24 mouse cellular contexts compared by ENCODE assay signal in the genomic region with DNA sequence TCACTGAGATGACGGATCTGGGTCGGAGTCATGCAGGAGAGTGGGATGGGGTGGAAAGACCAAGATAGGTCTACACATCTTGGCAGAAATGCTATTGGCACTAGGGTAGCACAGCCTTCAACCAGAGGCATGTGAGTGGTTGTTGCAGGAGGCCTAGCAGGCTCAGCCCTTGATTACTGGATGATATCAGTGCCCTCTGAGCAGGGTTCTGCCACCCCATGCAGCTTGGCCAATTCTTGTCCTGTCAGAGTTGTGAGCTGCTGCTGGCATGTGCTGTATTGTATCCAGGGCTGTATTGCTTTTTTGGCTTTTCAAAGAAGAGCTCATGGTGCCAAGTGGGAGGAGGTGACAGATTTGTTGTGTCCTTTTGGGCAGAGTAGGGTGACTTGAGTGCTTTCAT. TPM values are rescaled to one million over a fixed set of nuclear protein-coding genes. Genes with fewer than 3 reads are reported as not detected.
DNase-seq lines count a peak whose midpoint lies in the region; ATAC-seq lines count a peak whose summit lies in the region.
"Had no signal": no experiment of that assay in that cellular context is flagged by ENCODE, and none has a peak within 500 bp of the region (broad histone marks: within the 10 kb centered on the region; RNA-seq: fewer than 3 reads in every experiment).

No protein-coding gene starts in this region.

- 88% methylated on average over 2 of the region's 2 CpGs for WGBS in hindbrain, embryonic 15.5 days
- 94% methylated on average over 2 of the region's 2 CpGs for WGBS in hindbrain, embryonic 13.5 days
- 90% methylated on average over 2 of the region's 2 CpGs for WGBS in intestine, embryonic 15.5 days

- intact Hi-C loops in left cerebral cortex, postnatal 4 days (cut with DNase I) = no loop called here

- no peak overlapping the region for H3K9ac ChIP-seq in hindbrain, embryonic 15.5 days
- H3K9ac ChIP-seq in hindbrain, embryonic 13.5 days = no peak overlapping the region
- no peak overlapping the region for H3K9ac ChIP-seq in intestine, embryonic 15.5 days
- H3K9ac ChIP-seq: embryonic facial prominence, embryonic 15.5 days had no signal

- H3K27me3 ChIP-seq in hindbrain, embryonic 15.5 days = no peaks in the 10 kb centered on the region
- H3K27me3 ChIP-seq in hindbrain, embryonic 13.5 days = no peaks in the 10 kb centered on the region
- H3K27me3 ChIP-seq in intestine, embryonic 15.5 days (replicated peaks) = no peaks in the 10 kb centered on the region
- H3K27me3 ChIP-seq: CH12.LX; embryonic facial prominence, embryonic 15.5 days had no signal

- H3K4me2 ChIP-seq in hindbrain, embryonic 15.5 days = no peak overlapping the region
- H3K4me2 ChIP-seq in hindbrain, embryonic 13.5 days = no peak overlapping the region
- H3K4me2 ChIP-seq in intestine, embryonic 15.5 days (replicated peaks) = no peak overlapping the region
- H3K4me2 ChIP-seq: embryonic facial prominence, embryonic 15.5 days had no signal

- peak; percentile 21 to 37 for DNase-seq in cerebellum, postnatal 10 days
- DNase-seq in cerebellum, adult 18-20 months = no peak
- DNase-seq in left cerebral cortex, postnatal 4 days = peak; percentile 37
- DNase-seq in left cerebral cortex, adult 8-10 months (ENCODE audit: low spot score in 2 of 2) = no peak
- peak; percentile 78 for DNase-seq in adipocyte (ENCODE audit: low spot score)
- DNase-seq: adrenal gland, adult 2 months; adrenal gland, postnatal 25 days; cerebellum, adult 11-12 months; cerebellum, adult 9-11 months; embryo, embryonic 11 days; gastrocnemius, postnatal 14 days; heart, postnatal 10 days; heart, postnatal 4 days; kidney, adult 2 months had no signal

- no peak overlapping the region for H3K4me3 ChIP-seq in hindbrain, embryonic 15.5 days
- H3K4me3 ChIP-seq in hindbrain, embryonic 13.5 days = no peak overlapping the region
- H3K4me3 ChIP-seq in intestine, embryonic 15.5 days (replicated peaks) = no peak overlapping the region
- H3K4me3 ChIP-seq: embryonic facial prominence, embryonic 15.5 days had no signal

- no peaks in the 10 kb centered on the region for H3K4me1 ChIP-seq in hindbrain, embryonic 15.5 days (replicated peaks)
- no peaks in the 10 kb centered on the region for H3K4me1 ChIP-seq in hindbrain, embryonic 13.5 days (replicated peaks)
- no peaks in the 10 kb centered on the region for H3K4me1 ChIP-seq in intestine, embryonic 15.5 days (replicated peaks)
- H3K4me1 ChIP-seq: embryonic facial prominence, embryonic 15.5 days had no signal

- H3K9me3 ChIP-seq in hindbrain, embryonic 15.5 days = no peaks in the 10 kb centered on the region
- no peaks in the 10 kb centered on the region for H3K9me3 ChIP-seq in hindbrain, embryonic 13.5 days
- H3K9me3 ChIP-seq in intestine, embryonic 15.5 days = no peaks in the 10 kb centered on the region
- H3K9me3 ChIP-seq: embryonic facial prominence, embryonic 15.5 days had no signal

- no peaks in the 10 kb centered on the region for H3K36me3 ChIP-seq in hindbrain, embryonic 15.5 days
- H3K36me3 ChIP-seq in hindbrain, embryonic 13.5 days = no peaks in the 10 kb centered on the region
- H3K36me3 ChIP-seq in intestine, embryonic 15.5 days = no peaks in the 10 kb centered on the region
- H3K36me3 ChIP-seq: embryonic facial prominence, embryonic 15.5 days had no signal

- H3K27ac ChIP-seq in hindbrain, embryonic 15.5 days (replicated peaks) = no peak overlapping the region
- H3K27ac ChIP-seq in hindbrain, embryonic 13.5 days = no peak overlapping the region
- no peak overlapping the region for H3K27ac ChIP-seq in intestine, embryonic 15.5 days
- H3K27ac ChIP-seq: embryonic facial prominence, embryonic 15.5 days had no signal

- 0 out of 2 replicates have a peak, but pooled peaks have one; percentile 8 for ATAC-seq in hindbrain, embryonic 15.5 days (ENCODE audit: low FRiP score, low read depth)
- ATAC-seq in hindbrain, embryonic 13.5 days (ENCODE audit: low FRiP score) = no peak
- no peak for ATAC-seq in intestine, embryonic 15.5 days
- ATAC-seq: activated CD4-positive, CD25-positive, alpha-beta regulatory T cell, adult 4 months; forebrain, embryonic 16.5 days; intestine, embryonic 16.5 days; Patski had no signal

RNA-seq across cellular contexts. Expression of a gene that starts 40.2 kb away (rescaled TPM):
- polyA plus RNA-seq in hindbrain, embryonic 15.5 days (2015; fragmentation: Nextera tagmentation; extraction: Ambion mirVana) = 29.9 and 37.2 TPM in 2 replicates
- polyA plus RNA-seq in hindbrain, embryonic 13.5 days (2015; fragmentation: Nextera tagmentation; extraction: Ambion mirVana) = 21.0 and 33.2 TPM in 2 replicates
- 10 to 100 TPM; 88.7 to 89.4 TPM for total RNA-seq in left cerebral cortex, postnatal 4 days (2021)
- total RNA-seq in left cerebral cortex, adult 8-10 months (2022) = 10 to 100 TPM; 37.1 to 49.8 (median 43.3) TPM
- polyA plus RNA-seq in intestine, embryonic 15.5 days (2015; fragmentation: Nextera tagmentation; extraction: Ambion mirVana) = 0.26 and 0.33 TPM in 2 replicates
- total RNA-seq: granulocyte monocyte progenitor cell, adult 5-6 weeks had no signal

Comparison
In these comparisons a context has a peak if more than half of its experiments do, and no peak if none do; other contexts are left out.
1. DNase-seq: peak in cerebellum, postnatal 10 days (2 of 2), left cerebral cortex, postnatal 4 days (single experiment) and adipocyte (single experiment); none in cerebellum, adult 18-20 months (0 of 2) and left cerebral cortex, adult 8-10 months (0 of 2).
2. RNA of a gene that starts 40.2 kb away (polyA plus RNA-seq): 29.9 to 37.2 TPM in hindbrain, embryonic 15.5 days and 21.0 to 33.2 TPM in hindbrain, embryonic 13.5 days; 0.26 to 0.33 TPM in intestine, embryonic 15.5 days; every median in the first group is over 10 times any median in the second.